Mouse (Mus musculus) myocyte (in vitro differentiated cells): Measurements from ENCODE around the gene Eipr1.
"Not testable (repeated sequence)": the region's sequence is repeated elsewhere in the genome, so short reads cannot be mapped to it uniquely, and the experiment has no call there.

Experiments used
- CEBPB ChIP-seq: IDR thresholded peaks from 2 replicates; pipeline ENCODE4 v1.6.1; 2011; ENCODE audit warnings: mild to moderate bottlenecking, moderate library complexity; ENCODE audit not compliant: poor library complexity, insufficient read depth, severe bottlenecking
- MAX ChIP-seq: IDR thresholded peaks from one replicate; pipeline ENCODE4 v1.6.1; 2011; ENCODE audit warnings: low read depth, mild to moderate bottlenecking, control low read depth
- POLR2A ChIP-seq: IDR thresholded peaks from one replicate; pipeline ENCODE4 v1.6.1; 2011; ENCODE audit warnings: low read depth, mild to moderate bottlenecking, control low read depth, moderate library complexity; ENCODE audit not compliant: insufficient read length
- TCF12 ChIP-seq: IDR thresholded peaks from one replicate; pipeline ENCODE4 v1.6.1; 2011; ENCODE audit warnings: mild to moderate bottlenecking, control low read depth; ENCODE audit not compliant: poor library complexity, insufficient read depth, severe bottlenecking
- USF1 ChIP-seq: IDR thresholded peaks from one replicate; pipeline ENCODE4 v1.6.1; 2011; ENCODE audit warnings: low read depth, mild to moderate bottlenecking, control low read depth, moderate library complexity

- TF ChIP-seq MAX, POLR2A, USF1, TCF12, CEBPB: not testable (repeated sequence)
Observed at GRCm38 (mm10) chr12:28914056-28914455, 162.5 kb downstream of the Eipr1 start.
